Mouse (Mus musculus) lung, postnatal 0 days (tissue): ENCODE data around the gene Gse1. TPM values are rescaled to one million over a fixed set of nuclear protein-coding genes. Genes with fewer than 3 reads are reported as not detected.
A peak's percentile ranks its signal among the peaks of the same experiment; 100 is the strongest.
"Not testable (repeated sequence)": the region's sequence is repeated elsewhere in the genome, so short reads cannot be mapped to it uniquely, and the experiment has no call there.

ENCODE experiments used
- ATAC-seq: fragments of 200-750 bp; cut with Nextera tagmentation; 2 replicates; pipeline ENCODE4 v1.8.0; 2017; ENCODE audit warnings: moderate library complexity
- DNase-seq: peaks from one replicate; pipeline ENCODE4 v3.0.0-alpha.2; 2016; ENCODE audit warnings: low spot score
- H3K27ac ChIP-seq: fragments of 300-500 bp; sonication (generic); 2 replicates; pipeline ENCODE4 v1.5.1; 2014; ENCODE audit warnings: antibody characterized with exemption, mild to moderate bottlenecking, low read length, mixed read lengths
- H3K27me3 ChIP-seq: fragments of 300-500 bp; sonication (generic); replicated peaks from 2 replicates; pipeline ENCODE4 v1.6.1; 2014; ENCODE audit warnings: low read length, mixed read lengths; ENCODE audit not compliant: insufficient read depth
- H3K36me3 ChIP-seq: fragments of 300-500 bp; sonication (generic); 2 replicates; pipeline ENCODE4 v1.6.1; 2014; ENCODE audit warnings: low read length, mixed read lengths; ENCODE audit not compliant: insufficient read depth
- H3K4me1 ChIP-seq: fragments of 300-500 bp; sonication (generic); 2 replicates; pipeline ENCODE4 v1.6.1; 2014; ENCODE audit warnings: antibody characterized with exemption, low read depth, low read length, mixed read lengths; ENCODE audit not compliant: insufficient read depth
- H3K4me2 ChIP-seq: fragments of 300-500 bp; sonication (generic); replicated peaks from 2 replicates; pipeline ENCODE4 v1.6.1; 2014; ENCODE audit warnings: low read depth, mild to moderate bottlenecking, low read length, moderate library complexity, mixed read lengths
- H3K4me3 ChIP-seq: fragments of 300-500 bp; sonication (generic); 2 replicates; pipeline ENCODE4 v1.5.1; 2014; ENCODE audit warnings: low read depth, low read length
- H3K9ac ChIP-seq: fragments of 300-500 bp; sonication (generic); replicated peaks from 2 replicates; pipeline ENCODE4 v1.6.1; 2014; ENCODE audit warnings: low read depth, mild to moderate bottlenecking
- H3K9me3 ChIP-seq: fragments of 300-500 bp; sonication (generic); 2 replicates; pipeline ENCODE4 v1.6.1; 2016; ENCODE audit warnings: low read length, mixed read lengths
- CTCF ChIP-seq: IDR thresholded peaks from 2 replicates; pipeline ENCODE4 v1.5.1; 2016; ENCODE audit warnings: antibody characterized with exemption, mild to moderate bottlenecking
- EP300 ChIP-seq: IDR thresholded peaks from 2 replicates; pipeline ENCODE4 v1.6.1; 2016; ENCODE audit warnings: antibody characterized with exemption, mild to moderate bottlenecking, control low read depth
- WGBS: fragments of 180-500 bp; shearing (Covaris S2); extraction: QIAGEN DNeasy Blood & Tissue Kit; methylation state at CpG from one replicate; pipeline ENCODE4 v1.1.7; 2014; 5-methylcytosine and 5-hydroxymethylcytosine counted together
- polyA plus RNA-seq: library from polyadenylated mRNA; unstranded; fragments of >200 nt; fragmentation: Nextera tagmentation; extraction: Ambion mirVana; gene quantifications from 2 replicates; pipeline ENCODE4 v1.2.1, GENCODE M21; 2015

The Gse1 gene
- polyA plus RNA-seq, 1 experiment from 2014 or later, result 9.9 TPM

GRCm38 (mm10) chr8:120331027-120331426, 102.8 kb downstream of the Gse1 start:
- ATAC-seq (no peak), DNase-seq (no peak)
- TF ChIP-seq EP300 (no peak), CTCF (no peak)
- Histone ChIP-seq H3K4me1 (peaks cover 9% of the 10 kb centered on the region; the same call in 1 of the 2 replicates), H3K27ac (no peak overlapping the region), H3K9me3 (no peaks in the 10 kb centered on the region), H3K4me2 (no peak overlapping the region), H3K9ac (no peak overlapping the region), H3K36me3 (no peaks in the 10 kb centered on the region), H3K27me3 (no peaks in the 10 kb centered on the region), H3K4me3 (no peak overlapping the region)
- 67% methylated on average over 7 of the region's 7 CpGs for WGBS

GRCm38 (mm10) chr8:120332379-120333229, 104.3 kb downstream of the Gse1 start:
- DNase-seq (no peak), ATAC-seq (no peak; the same call in 1 of the 2 replicates)
- 68% methylated on average over 16 of the region's 16 CpGs for WGBS
- H3K27ac ChIP-seq, result no peak overlapping the region
- no peak overlapping the region for H3K4me2 ChIP-seq
- TF ChIP-seq CTCF (peak; percentile 65), EP300 (no peak)
- H3K36me3 ChIP-seq, result no peaks in the 10 kb centered on the region
- no peaks in the 10 kb centered on the region for H3K9me3 ChIP-seq
- H3K4me1 ChIP-seq, result peaks cover 9% of the 10 kb centered on the region; the same call in 1 of the 2 replicates
- H3K4me3 ChIP-seq, result no peak overlapping the region
- H3K27me3 ChIP-seq, result no peaks in the 10 kb centered on the region; the same call in 1 of the 2 replicates
- H3K9ac ChIP-seq, result no peak overlapping the region

GRCm38 (mm10) chr8:120333681-120334080, 105.4 kb downstream of the Gse1 start:
- no peak for ATAC-seq
- Histone ChIP-seq H3K27me3 (no peaks in the 10 kb centered on the region; the same call in 1 of the 2 replicates), H3K4me1 (peaks cover 9% of the 10 kb centered on the region; the same call in 1 of the 2 replicates), H3K4me2 (no peak overlapping the region), H3K9me3 (no peaks in the 10 kb centered on the region), H3K9ac (no peak overlapping the region), H3K27ac (no peak overlapping the region), H3K4me3 (no peak overlapping the region), H3K36me3 (no peaks in the 10 kb centered on the region)
- DNase-seq, result no peak
- WGBS, result 95% methylated on average over 4 of the region's 4 CpGs
- TF ChIP-seq CTCF, result no peak
- TF ChIP-seq EP300, result no peak

GRCm38 (mm10) chr8:120334261-120334660, 106.0 kb downstream of the Gse1 start:
- ATAC-seq, H3K4me1 ChIP-seq, H3K4me3 ChIP-seq, DNase-seq, H3K4me2 ChIP-seq, H3K27me3 ChIP-seq, H3K9me3 ChIP-seq, H3K36me3 ChIP-seq, H3K9ac ChIP-seq, H3K27ac ChIP-seq: not testable (repeated sequence)
- WGBS, result 71% methylated on average over 3 of the region's 3 CpGs

GRCm38 (mm10) chr8:120334878-120335261, 106.6 kb downstream of the Gse1 start:
- H3K9ac ChIP-seq, result no peak overlapping the region
- H3K4me2 ChIP-seq, result peak overlapping the region; percentile 42; the same call in 1 of the 2 replicates
- DNase-seq, result peak; percentile 37

GRCm38 (mm10) chr8:120335262-120336086, 107.2 kb downstream of the Gse1 start:
- Histone ChIP-seq H3K36me3 (no peaks in the 10 kb centered on the region), H3K27ac (no peak overlapping the region), H3K9me3 (no peaks in the 10 kb centered on the region), H3K4me1 (peaks cover 9% of the 10 kb centered on the region; the same call in 1 of the 2 replicates), H3K27me3 (no peaks in the 10 kb centered on the region; the same call in 1 of the 2 replicates), H3K4me2 (peak overlapping the region; percentile 42), H3K9ac (0 out of 2 replicates have a peak overlapping the region, but pooled peaks have one; percentile 16), H3K4me3 (peak overlapping the region; percentile 2; the same call in 1 of the 2 replicates)
- TF ChIP-seq CTCF, result no peak
- no peak for TF ChIP-seq EP300
- DNase-seq (no peak), ATAC-seq (no peak)
- 16% methylated on average over 17 of the region's 17 CpGs for WGBS

More at GRCm38 (mm10) chr8:120334878-120335261, 106.6 kb downstream of the Gse1 start:
- TF ChIP-seq EP300 (no peak), CTCF (no peak)
- H3K27me3 ChIP-seq, result no peaks in the 10 kb centered on the region; the same call in 1 of the 2 replicates
- H3K4me1 ChIP-seq, result peaks cover 9% of the 10 kb centered on the region; the same call in 1 of the 2 replicates
- ATAC-seq, result peak; percentile 4; the same call in 1 of the 2 replicates
- WGBS, result 16% methylated on average over 5 of the region's 5 CpGs
- no peak overlapping the region for H3K4me3 ChIP-seq
- H3K36me3 ChIP-seq, result no peaks in the 10 kb centered on the region
- no peak overlapping the region for H3K27ac ChIP-seq
- no peaks in the 10 kb centered on the region for H3K9me3 ChIP-seq
